ENCODE assay signal across 26 mouse cellular contexts in the genomic region with DNA sequence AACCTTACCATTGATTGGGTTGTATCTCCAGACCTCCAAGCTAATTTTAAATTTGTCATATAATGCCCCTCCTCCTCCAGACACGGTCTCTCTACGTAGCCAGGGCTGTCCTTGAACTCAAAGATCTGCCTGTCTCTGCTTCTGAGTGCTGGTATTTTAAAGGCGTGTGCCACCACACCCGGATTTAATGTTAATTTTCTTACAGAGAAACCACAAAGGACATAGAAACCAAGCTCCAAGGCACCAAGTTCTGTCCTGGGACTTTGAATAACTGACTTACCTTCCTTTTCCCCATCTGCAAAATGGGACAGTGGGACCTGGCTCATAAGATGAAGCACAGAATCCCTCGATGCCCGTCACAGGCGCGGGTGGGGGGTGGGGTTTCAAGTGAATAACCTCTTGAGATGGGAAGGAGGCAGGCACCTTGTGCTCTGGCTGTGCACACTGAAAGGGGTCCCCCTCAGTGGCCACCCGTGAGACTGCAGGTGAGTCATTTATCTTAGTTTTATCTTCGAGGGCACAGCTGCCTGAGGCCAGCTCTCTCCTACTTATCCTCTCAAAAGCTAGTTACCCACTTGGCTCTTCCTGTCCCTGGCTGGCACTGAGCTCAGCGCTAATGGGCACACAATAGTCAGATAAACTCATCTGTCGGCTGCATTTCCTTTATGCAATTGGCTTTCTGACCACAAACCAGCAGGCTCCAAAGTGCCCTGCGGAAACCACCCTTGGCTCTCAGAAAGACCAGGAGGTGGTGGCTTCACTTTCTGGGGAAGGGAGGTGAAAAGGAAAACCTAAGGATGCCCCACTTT. TPM values are rescaled to one million over a fixed set of nuclear protein-coding genes. Genes with fewer than 3 reads are reported as not detected.
DNase-seq lines count a peak whose midpoint lies in the region; ATAC-seq and TF ChIP-seq lines count a peak whose summit lies in the region.
"Had no signal": no experiment of that assay in that cellular context is flagged by ENCODE, and none has a peak within 500 bp of the region (broad histone marks: within the 10 kb centered on the region; RNA-seq: fewer than 3 reads in every experiment).

No protein-coding gene starts in this region.

- no peaks in the 10 kb centered on the region for H3K36me3 ChIP-seq in lung, embryonic 14.5 days (ENCODE audit: insufficient read depth)
- H3K36me3 ChIP-seq in hindbrain, embryonic 10.5 days, result no peaks in the 10 kb centered on the region
- H3K36me3 ChIP-seq: embryonic facial prominence, embryonic 12.5 days; G1E; hindbrain, embryonic 12.5 days; kidney, embryonic 15.5 days; midbrain, embryonic 12.5 days; neural tube, embryonic 12.5 days had no signal

- no peak overlapping the region for H3K9ac ChIP-seq in lung, embryonic 14.5 days
- H3K9ac ChIP-seq: embryonic facial prominence, embryonic 12.5 days; hindbrain, embryonic 12.5 days; kidney, embryonic 15.5 days; midbrain, embryonic 12.5 days; neural tube, embryonic 12.5 days had no signal

- no peak for DNase-seq in lung, embryonic 14.5 days
- DNase-seq in lung, postnatal 14 days, result no peak
- peak; percentile 96 for DNase-seq in 416B (ENCODE audit: low read depth)
- DNase-seq in ES-CJ7 (ENCODE audit: low read depth, low spot score), result peak; percentile 77
- peak; percentile 57 for DNase-seq in fat pad, adult 2 months (ENCODE audit: extremely low read depth, low read depth, low spot score)
- DNase-seq in heart, adult 8-10 months (ENCODE audit: low spot score), result no peak
- DNase-seq in spleen, postnatal 4 days (ENCODE audit: low spot score in 2 of 2), result no peak
- DNase-seq in hindbrain, embryonic 10.5 days (ENCODE audit: low spot score), result no peak
- DNase-seq: adrenal gland, adult 2 months; cerebellum, adult 9-10 months; gastrocnemius, postnatal 10 days; layer of hippocampus, postnatal 36 days; liver; right cerebral cortex, postnatal 4 days; thymus, adult 18-20 months had no signal

- H3K4me2 ChIP-seq in lung, embryonic 14.5 days, result no peak overlapping the region
- H3K4me2 ChIP-seq: embryonic facial prominence, embryonic 12.5 days; hindbrain, embryonic 12.5 days; midbrain, embryonic 12.5 days; neural tube, embryonic 12.5 days had no signal

- no peak for ATAC-seq in lung, embryonic 14.5 days (ENCODE audit: insufficient read depth)
- ATAC-seq: forebrain, embryonic 14.5 days had no signal

- H3K4me1 ChIP-seq in lung, embryonic 14.5 days (ENCODE audit: insufficient read depth), result no peaks in the 10 kb centered on the region
- H3K4me1 ChIP-seq in hindbrain, embryonic 10.5 days (replicated peaks), result no peaks in the 10 kb centered on the region
- H3K4me1 ChIP-seq: embryonic facial prominence, embryonic 12.5 days; hindbrain, embryonic 12.5 days; midbrain, embryonic 12.5 days; neural tube, embryonic 12.5 days had no signal

- H3K4me3 ChIP-seq in lung, embryonic 14.5 days (ENCODE audit: low read depth, low read length), result no peak overlapping the region
- H3K4me3 ChIP-seq in hindbrain, embryonic 10.5 days, result no peak overlapping the region
- H3K4me3 ChIP-seq: embryonic facial prominence, embryonic 12.5 days; erythroblast, embryonic 14.5 days; hindbrain, embryonic 12.5 days; kidney, embryonic 15.5 days; midbrain, embryonic 12.5 days; neural tube, embryonic 12.5 days had no signal

- whole genome bisulfite sequencing in lung, embryonic 14.5 days, result 56% methylated on average over 13 of the region's 13 CpGs
- 71% methylated on average over 13 of the region's 13 CpGs for WGBS in hindbrain, embryonic 10.5 days

- no peak overlapping the region for H3K27ac ChIP-seq in lung, embryonic 14.5 days (ENCODE audit: low read depth)
- H3K27ac ChIP-seq in hindbrain, embryonic 10.5 days, result no peak overlapping the region
- H3K27ac ChIP-seq: embryonic facial prominence, embryonic 12.5 days; hindbrain, embryonic 12.5 days; midbrain, embryonic 12.5 days; neural tube, embryonic 12.5 days had no signal

- H3K9me3 ChIP-seq in lung, embryonic 14.5 days (ENCODE audit: low read depth, low read length), result no peaks in the 10 kb centered on the region
- no peaks in the 10 kb centered on the region for H3K9me3 ChIP-seq in hindbrain, embryonic 10.5 days
- H3K9me3 ChIP-seq: embryonic facial prominence, embryonic 12.5 days; G1E; hindbrain, embryonic 12.5 days; kidney, embryonic 15.5 days; midbrain, embryonic 12.5 days; neural tube, embryonic 12.5 days had no signal

- 0 out of 2 replicates have a peak, but pooled peaks have one; percentile 11 for TF ChIP-seq CTCF in lung, embryonic 14.5 days (IDR thresholded peaks at IDR 0.05; ENCODE audit: low read depth)

- H3K27me3 ChIP-seq in lung, embryonic 14.5 days (ENCODE audit: insufficient read depth, low read length), result no peaks in the 10 kb centered on the region; the same call in 1 of the 2 replicates
- H3K27me3 ChIP-seq in hindbrain, embryonic 10.5 days (ENCODE audit: insufficient read depth, poor library complexity, severe bottlenecking), result 0 out of 2 replicates have a peak, but pooled peaks cover 11% of the 10 kb centered on the region
- H3K27me3 ChIP-seq: midbrain, embryonic 12.5 days; neural tube, embryonic 12.5 days had no signal

RNA-seq across cellular contexts. Expression of gene Slc13a2, which starts 0.6 kb away (rescaled TPM):
- not detected in 2 replicates for polyA plus RNA-seq in lung, embryonic 14.5 days (2014; fragmentation: Nextera tagmentation; extraction: Ambion mirVana)
- not detected for total RNA-seq in heart, adult 8-10 months (2022)
- polyA plus RNA-seq in hindbrain, embryonic 10.5 days (2016; fragmentation: Nextera tagmentation; extraction: Ambion mirVana), result not detected in 2 replicates
- total RNA-seq: adrenal gland, adult 2 months; G1E; gastrocnemius, postnatal 10 days; layer of hippocampus, adult 18-20 months; layer of hippocampus, postnatal 36 days; left cerebral cortex, postnatal 36 days had no signal
- polyA plus RNA-seq: cortical plate, adult 2 months; embryonic facial prominence, embryonic 12.5 days; erythroblast, embryonic 14.5 days; forebrain, embryonic 14.5 days; G1E; hindbrain, embryonic 12.5 days; midbrain, embryonic 12.5 days; neural tube, embryonic 12.5 days had no signal

RNA-seq across cellular contexts. Expression of gene Foxn1, which starts 35.0 kb away (rescaled TPM):
- not detected in 2 replicates for polyA plus RNA-seq in lung, embryonic 14.5 days (2014; fragmentation: Nextera tagmentation; extraction: Ambion mirVana)
- total RNA-seq in heart, adult 8-10 months (2022), result not detected
- not detected in 2 replicates for polyA plus RNA-seq in hindbrain, embryonic 10.5 days (2016; fragmentation: Nextera tagmentation; extraction: Ambion mirVana)
- total RNA-seq: gastrocnemius, postnatal 10 days; layer of hippocampus, adult 18-20 months; layer of hippocampus, postnatal 36 days; left cerebral cortex, postnatal 36 days had no signal
- polyA plus RNA-seq: erythroblast, embryonic 14.5 days; forebrain, embryonic 14.5 days; G1E; hindbrain, embryonic 12.5 days; midbrain, embryonic 12.5 days; neural tube, embryonic 12.5 days had no signal

RNA-seq across cellular contexts. Expression of gene Slc46a1, which starts 44.1 kb away (rescaled TPM):
- 13.5 and 14.3 TPM in 2 replicates for polyA plus RNA-seq in lung, embryonic 14.5 days (2014; fragmentation: Nextera tagmentation; extraction: Ambion mirVana)
- total RNA-seq in heart, adult 8-10 months (2022), result 1 to 10 TPM; 1.4 to 3.3 (median 1.9) TPM
- polyA plus RNA-seq in hindbrain, embryonic 10.5 days (2016; fragmentation: Nextera tagmentation; extraction: Ambion mirVana), result 20.2 and 21.1 TPM in 2 replicates
- polyA plus RNA-seq: G1E had no signal

Comparison
In these comparisons a context has a peak if more than half of its experiments do, and no peak if none do; other contexts are left out.
1. DNase-seq: peak in 416B (single experiment), ES-CJ7 (single experiment) and fat pad, adult 2 months (single experiment); none in lung, embryonic 14.5 days (single experiment), lung, postnatal 14 days (single experiment), heart, adult 8-10 months (single experiment), spleen, postnatal 4 days (0 of 2) and hindbrain, embryonic 10.5 days (single experiment).